8 mouse cellular contexts compared by ENCODE assay signal in the genomic region with DNA sequence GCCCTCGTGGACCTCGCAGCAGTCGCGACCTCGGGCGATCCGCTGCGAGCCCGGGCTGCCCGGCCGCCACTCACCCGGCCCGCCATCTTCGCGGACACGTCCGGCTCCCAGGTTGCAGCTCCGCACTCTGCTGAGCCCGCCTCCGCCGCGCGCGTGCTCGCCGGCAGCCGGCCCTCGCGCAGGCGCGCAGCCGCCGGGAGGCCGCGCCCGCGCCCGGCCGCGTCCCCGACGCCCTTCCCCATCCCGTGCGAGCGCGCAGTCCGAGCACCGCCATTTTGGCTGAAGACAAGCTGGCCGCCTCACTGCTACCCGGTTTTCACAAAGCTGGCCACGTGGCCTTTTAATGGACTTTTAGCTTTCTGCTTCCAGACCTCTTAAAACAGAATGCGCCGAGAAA. TPM values are rescaled to one million over a fixed set of nuclear protein-coding genes. Genes with fewer than 3 reads are reported as not detected.
DNase-seq lines count a peak whose midpoint lies in the region; ATAC-seq and TF ChIP-seq lines count a peak whose summit lies in the region.

A gene (minus strand): TSS at position 161 of the 397 bp plus-strand sequence.

- H3K9ac ChIP-seq in MEL (ENCODE audit: control insufficient read depth, low read depth, low read length, poor library complexity, severe bottlenecking): peak within 1 kb of the TSS; percentile 97
- peak within 1 kb of the TSS; percentile 83 for H3K9ac ChIP-seq in forebrain, embryonic 15.5 days (replicated peaks)

- WGBS in forebrain, embryonic 15.5 days: under 1% methylated on average over 52 of the region's 53 CpGs
- WGBS in lung, adult 2 months: under 1% methylated on average over 53 of the region's 53 CpGs
- WGBS in olfactory bulb, adult 2 months: 1% methylated on average over 53 of the region's 53 CpGs
- WGBS in thymus, adult 2 months: under 1% methylated on average over 53 of the region's 53 CpGs

- peak; percentile 93 for ATAC-seq in forebrain, embryonic 15.5 days (replicated peaks)

- no peak for TF ChIP-seq CTCF in MEL (IDR thresholded peaks at IDR 0.05 in 2 of 3, conservative IDR thresholded peaks at IDR 0.05 in 1 of 3; ENCODE audit: control insufficient read depth in 1 of 3, insufficient read depth in 1 of 3, low read depth in 2 of 3, low read length in 3 of 3, poor library complexity in 1 of 3, severe bottlenecking in 1 of 3)
- no peak for TF ChIP-seq CTCF in lung, adult 2 months (IDR thresholded peaks at IDR 0.05; ENCODE audit: insufficient read depth, low read length)
- no peak for TF ChIP-seq CTCF in olfactory bulb, adult 2 months (IDR thresholded peaks at IDR 0.05; ENCODE audit: insufficient read depth, low read depth, low read length)
- TF ChIP-seq CTCF in thymus, adult 2 months (IDR thresholded peaks at IDR 0.05; ENCODE audit: borderline replicate concordance, control insufficient read depth, extremely low read depth, insufficient read depth, low read length, poor library complexity): 0 out of 2 replicates have a peak, but pooled peaks have one; percentile 39

- H3K9me3 ChIP-seq in MEL (replicated peaks; ENCODE audit: insufficient read depth, low read length): no peaks in the 10 kb centered on the region
- H3K9me3 ChIP-seq in forebrain, embryonic 15.5 days: no peaks in the 10 kb centered on the region

- DNase-seq in MEL (ENCODE audit: low read depth, low spot score): peak; percentile 89
- DNase-seq in cerebellum, adult 11-12 months: peak; percentile 88
- peak; percentile 88 to 92 for DNase-seq in heart, postnatal 14 days
- DNase-seq in layer of hippocampus, adult 18-20 months (ENCODE audit: low spot score in 2 of 2): peak; percentile 75 to 84
- peak; percentile 80 for DNase-seq in lung, adult 2 months
- DNase-seq in thymus, adult 2 months: peak; percentile 77

- TF ChIP-seq EP300 in MEL (IDR thresholded peaks at IDR 0.05; ENCODE audit: low read depth in 1 of 2, low read length in 2 of 2): 0 out of 4 replicates have a peak, but pooled peaks of 1 of the 2 experiments have one; percentile 3

- H3K4me1 ChIP-seq in MEL (ENCODE audit: control insufficient read depth in 1 of 2, insufficient read depth in 2 of 2, low read length in 2 of 2): peaks cover 8 to 20% of the 10 kb centered on the region in 2 experiments
- H3K4me1 ChIP-seq in forebrain, embryonic 15.5 days: peaks cover 22% of the 10 kb centered on the region
- H3K4me1 ChIP-seq in lung, adult 2 months (ENCODE audit: control insufficient read depth, insufficient read depth, low read length): peaks cover 4% of the 10 kb centered on the region
- peaks cover 3% of the 10 kb centered on the region for H3K4me1 ChIP-seq in olfactory bulb, adult 2 months (ENCODE audit: control insufficient read depth, insufficient read depth, low read length)
- H3K4me1 ChIP-seq in thymus, adult 2 months (replicated peaks; ENCODE audit: control insufficient read depth, insufficient read depth, low read length): peaks cover 18% of the 10 kb centered on the region

- no peaks in the 10 kb centered on the region for H3K27me3 ChIP-seq in MEL (ENCODE audit: control insufficient read depth in 1 of 2, insufficient read depth in 2 of 2, low read length in 2 of 2)
- H3K27me3 ChIP-seq in forebrain, embryonic 15.5 days: no peaks in the 10 kb centered on the region
- no peaks in the 10 kb centered on the region for H3K27me3 ChIP-seq in thymus, adult 2 months (ENCODE audit: control insufficient read depth, insufficient read depth, low read length)

- H3K27ac ChIP-seq in MEL (ENCODE audit: control insufficient read depth, low read depth, low read length): peak within 1 kb of the TSS; percentile 69
- H3K27ac ChIP-seq in forebrain, embryonic 15.5 days (replicated peaks): peak within 1 kb of the TSS; percentile 65
- H3K27ac ChIP-seq in olfactory bulb, adult 2 months (ENCODE audit: insufficient read depth, low read depth, low read length): peak within 1 kb of the TSS; percentile 91
- no peak within 1 kb of the TSS for H3K27ac ChIP-seq in thymus, adult 2 months (ENCODE audit: control insufficient read depth, insufficient read depth, low read length)

- peak within 1 kb of the TSS; percentile 51 for H3K4me2 ChIP-seq in forebrain, embryonic 15.5 days (replicated peaks)

- TF ChIP-seq POLR2A in MEL (IDR thresholded peaks at IDR 0.05; ENCODE audit: control insufficient read depth in 1 of 2, insufficient read depth in 1 of 2, low read depth in 1 of 2, low read length in 2 of 2, poor library complexity in 1 of 2): peak; percentile 85 to 97
- TF ChIP-seq POLR2A in lung, adult 2 months (IDR thresholded peaks at IDR 0.05; ENCODE audit: borderline replicate concordance, extremely low read depth, low read depth, low read length): peak; percentile 76; the same call in 1 of the 2 replicates
- peak; percentile 99 for TF ChIP-seq POLR2A in olfactory bulb, adult 2 months (IDR thresholded peaks at IDR 0.05; ENCODE audit: insufficient read depth, low read depth, low read length)
- TF ChIP-seq POLR2A in thymus, adult 2 months (IDR thresholded peaks at IDR 0.05; ENCODE audit: control insufficient read depth, extremely low read depth, insufficient read depth, low read length, poor library complexity): peak; percentile 91

- peaks cover 0 to 21% of the 10 kb centered on the region in 2 experiments; a peak in 3 of 4 replicates for H3K36me3 ChIP-seq in MEL (ENCODE audit: control insufficient read depth in 1 of 2, insufficient read depth in 2 of 2, low read length in 2 of 2)
- H3K36me3 ChIP-seq in forebrain, embryonic 15.5 days: no peaks in the 10 kb centered on the region
- H3K36me3 ChIP-seq in thymus, adult 2 months (ENCODE audit: control insufficient read depth, insufficient read depth, low read length): no peaks in the 10 kb centered on the region

- peak within 1 kb of the TSS; percentile 98 for H3K4me3 ChIP-seq in MEL (ENCODE audit: control insufficient read depth in 1 of 2, insufficient read depth in 1 of 2, low read depth in 2 of 2, low read length in 2 of 2)
- H3K4me3 ChIP-seq in forebrain, embryonic 15.5 days: peak within 1 kb of the TSS; percentile 75
- peak within 1 kb of the TSS; percentile 86 for H3K4me3 ChIP-seq in lung, adult 2 months (replicated peaks; ENCODE audit: extremely low read depth, low read depth, low read length)
- peak within 1 kb of the TSS; percentile 82 for H3K4me3 ChIP-seq in olfactory bulb, adult 2 months (ENCODE audit: insufficient read depth, low read depth, low read length)
- peak within 1 kb of the TSS; percentile 93 for H3K4me3 ChIP-seq in thymus, adult 2 months (ENCODE audit: control insufficient read depth, insufficient read depth, low read length)

- TF ChIP-seq RAD21 in MEL (IDR thresholded peaks at IDR 0.05; ENCODE audit: low read depth, low read length): no peak

- intact Hi-C loops in heart, postnatal 14 days (cut with DNase I): no loop called here

- H3K79me2 ChIP-seq in MEL (ENCODE audit: control insufficient read depth, insufficient read depth, low read length, poor library complexity): peaks cover 33% of the 10 kb centered on the region

TF ChIP-seq in MEL, 35 proteins besides CTCF, POLR2A, EP300 and RAD21 (continues in another document):
- TF ChIP-seq CHD1 (IDR thresholded peaks at IDR 0.05; ENCODE audit: low read depth, low read length) (0 out of 2 replicates have a peak, but pooled peaks have one; percentile 38), NRF1 (IDR thresholded peaks at IDR 0.05; ENCODE audit: insufficient read depth, low read depth, low read length, poor library complexity, severe bottlenecking) (peak; percentile 76), MAFK (IDR thresholded peaks at IDR 0.05; ENCODE audit: borderline replicate concordance, low read depth, low read length) (no peak), ZMIZ1 (IDR thresholded peaks at IDR 0.05; ENCODE audit: low read depth, low read length) (peak; percentile 79), E2F4 (IDR thresholded peaks at IDR 0.05; ENCODE audit: borderline replicate concordance, low read depth, low read length) (no peak), JUND (IDR thresholded peaks at IDR 0.05; ENCODE audit: low read depth, low read length) (no peak), RCOR1 (IDR thresholded peaks at IDR 0.05; ENCODE audit: low read depth, low read length) (peak; percentile 31; the same call in 1 of the 2 replicates), MAZ (IDR thresholded peaks at IDR 0.05; ENCODE audit: low read depth, low read length) (no peak), MAX (IDR thresholded peaks at IDR 0.05; ENCODE audit: low read length) (peak; percentile 86), MYC (IDR thresholded peaks at IDR 0.05; ENCODE audit: low read depth, low read length) (peak; percentile 78), HCFC1 (IDR thresholded peaks at IDR 0.05; ENCODE audit: low read depth, low read length) (peak; percentile 65; the same call in 1 of the 2 replicates), POLR2AphosphoS2 (IDR thresholded peaks at IDR 0.05; ENCODE audit: low read length) (peak; percentile 91), BHLHE40 (IDR thresholded peaks at IDR 0.05; ENCODE audit: borderline replicate concordance, low read depth, low read length) (0 out of 2 replicates have a peak, but pooled peaks have one; percentile 39), GATA1 (IDR thresholded peaks at IDR 0.05; ENCODE audit: low read depth, low read length) (no peak), SIN3A (IDR thresholded peaks at IDR 0.05; ENCODE audit: low read length) (no peak), MXI1 (IDR thresholded peaks at IDR 0.05; ENCODE audit: low read depth, low read length) (0 out of 2 replicates have a peak, but pooled peaks have one; percentile 18), TAL1 (IDR thresholded peaks at IDR 0.05; ENCODE audit: low read length) (no peak), POLR2AphosphoS5 (IDR thresholded peaks at IDR 0.05; ENCODE audit: borderline replicate concordance, low read depth, low read length) (no peak), CHD2 (IDR thresholded peaks at IDR 0.05; ENCODE audit: low read length) (no peak), USF1 (IDR thresholded peaks at IDR 0.05; ENCODE audit: low read depth, low read length) (peak; percentile 69), MYB (IDR thresholded peaks at IDR 0.05; ENCODE audit: low read depth, low read length) (no peak), ZC3H11A (IDR thresholded peaks at IDR 0.05; ENCODE audit: low read depth, low read length) (no peak)

RNA-seq across cellular contexts. Expression of the gene that starts here (rescaled TPM):
- total RNA-seq in MEL (2012; rRNA removed): 37.9 and 43.4 TPM in 2 replicates
- polyA plus RNA-seq in MEL (2012; ENCODE audit: insufficient read depth in 1 of 2, insufficient read length in 2 of 2, low read depth in 1 of 2, low replicate concordance in 2 of 2, missing spikeins in 1 of 2): 10 to 100 TPM in 1 of 2 experiments, not detected in 1; 40.2 TPM
- 94.5 and 94.7 TPM in 2 replicates for polyA plus RNA-seq in forebrain, embryonic 15.5 days (2015; fragmentation: Nextera tagmentation; extraction: Ambion mirVana)
- 10 to 100 TPM; 36.0 to 37.8 TPM for total RNA-seq in heart, postnatal 14 days (2021)
- total RNA-seq in layer of hippocampus, adult 18-20 months (2021): 1,000 to 10,000 TPM; 1,253 to 1,269 TPM
- polyA plus RNA-seq in lung, adult 2 months (2012; rRNA removed): 27.5 and 35.2 TPM in 2 replicates
- polyA plus RNA-seq in olfactory bulb, adult 2 months (2012; ENCODE audit: insufficient read depth, insufficient read length, low replicate concordance, missing spikeins): 297 and 604 TPM in 2 replicates
- polyA plus RNA-seq in thymus, adult 2 months (2012; rRNA removed): 52.5 and 59.3 TPM in 2 replicates

Comparison
In these comparisons a context has a peak if more than half of its experiments do, and no peak if none do; other contexts are left out.
1. RNA of the gene that starts here (total RNA-seq): 1,253 to 1,269 TPM in layer of hippocampus, adult 18-20 months; 37.9 to 43.4 TPM in MEL and 36.0 to 37.8 TPM in heart, postnatal 14 days; every median in the first group is over 10 times any median in the second.
2. Peak in every context shown above with its lines, with median percentiles within 50 percentile points of each other: DNase-seq, H3K4me3 ChIP-seq and POLR2A ChIP-seq.